Comparison of ENCODE assay signal across 8 mouse cellular contexts in the genomic region with DNA sequence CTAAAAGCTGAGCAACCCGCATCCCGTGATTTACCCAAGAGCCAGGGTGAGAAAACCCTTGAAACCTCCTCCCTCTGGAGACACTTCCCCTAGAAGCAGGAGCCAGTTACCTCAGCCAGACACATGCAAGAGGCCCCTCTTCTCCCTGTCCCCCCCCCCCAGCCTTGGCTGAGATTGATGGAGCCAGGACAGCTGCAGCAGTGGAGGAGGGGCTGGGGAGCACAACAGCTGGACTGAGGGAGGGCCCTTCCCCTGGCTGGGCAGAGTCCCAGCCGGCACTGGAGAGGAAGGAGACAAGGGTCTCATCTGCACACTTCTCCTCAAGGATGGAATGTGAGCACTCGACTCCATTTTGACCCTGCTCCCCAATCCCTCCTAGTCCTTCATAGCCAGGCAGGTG.
A peak's percentile ranks its signal among the peaks of the same experiment; 100 is the strongest.
DNase-seq lines count a peak whose midpoint lies in the region; ATAC-seq and TF ChIP-seq lines count a peak whose summit lies in the region.
"Had no signal": no experiment of that assay in that cellular context is flagged by ENCODE, and none has a peak within 500 bp of the region (broad histone marks: within the 10 kb centered on the region; RNA-seq: fewer than 3 reads in every experiment).

No protein-coding gene starts in this region.

- DNase-seq in kidney, postnatal 0 days (ENCODE audit: low spot score), result peak; percentile 66
- DNase-seq in kidney, adult 11 months, result no peak
- DNase-seq in embryonic facial prominence, embryonic 11.5 days (ENCODE audit: low spot score), result no peak
- DNase-seq in lung, postnatal 4 days, result peak; percentile 33 to 74
- no peak for DNase-seq in MN1 (ENCODE audit: low spot score)
- DNase-seq in left cerebral cortex, postnatal 36 days (ENCODE audit: low spot score in 2 of 2), result no peak
- DNase-seq: adrenal gland, postnatal 25 days had no signal

- intact Hi-C loops in left cerebral cortex, postnatal 36 days (cut with DNase I), result no loop called here

- no peak overlapping the region for H3K4me3 ChIP-seq in kidney, postnatal 0 days (replicated peaks; ENCODE audit: low read depth, low read length)
- no peak overlapping the region for H3K4me3 ChIP-seq in embryonic facial prominence, embryonic 11.5 days (ENCODE audit: low read depth, low read length)
- H3K4me3 ChIP-seq in heart, embryonic 12.5 days, result no peak overlapping the region

- H3K36me3 ChIP-seq in kidney, postnatal 0 days (ENCODE audit: insufficient read depth, low read length), result peaks cover 3% of the 10 kb centered on the region; the same call in 1 of the 2 replicates
- H3K36me3 ChIP-seq in embryonic facial prominence, embryonic 11.5 days (replicated peaks; ENCODE audit: control insufficient read depth, insufficient read depth, low read depth, low read length), result no peaks in the 10 kb centered on the region
- peaks cover 30% of the 10 kb centered on the region for H3K36me3 ChIP-seq in heart, embryonic 12.5 days

- peaks cover 20% of the 10 kb centered on the region; the same call in 1 of the 2 replicates for H3K4me1 ChIP-seq in kidney, postnatal 0 days (replicated peaks; ENCODE audit: insufficient read depth, low read length)
- no peaks in the 10 kb centered on the region; the same call in 1 of the 2 replicates for H3K4me1 ChIP-seq in embryonic facial prominence, embryonic 11.5 days (ENCODE audit: control insufficient read depth, insufficient read depth, low read length)
- H3K4me1 ChIP-seq in heart, embryonic 12.5 days (replicated peaks), result peaks cover 77% of the 10 kb centered on the region

- H3K9ac ChIP-seq in kidney, postnatal 0 days (ENCODE audit: low read depth, low read length), result no peak overlapping the region
- H3K9ac ChIP-seq in embryonic facial prominence, embryonic 11.5 days (replicated peaks; ENCODE audit: low read length), result no peak overlapping the region
- peak overlapping the region; percentile 41; the same call in 1 of the 2 replicates for H3K9ac ChIP-seq in heart, embryonic 12.5 days

- ATAC-seq in kidney, postnatal 0 days (replicated peaks; ENCODE audit: low FRiP score, low read depth), result peak; percentile 50
- peak; percentile 61; the same call in 1 of the 2 replicates for ATAC-seq in embryonic facial prominence, embryonic 11.5 days (replicated peaks; ENCODE audit: insufficient number of reproducible peaks, low FRiP score, low TSS enrichment, low read depth)
- no peak for ATAC-seq in heart, embryonic 12.5 days (ENCODE audit: insufficient number of reproducible peaks, low FRiP score)

- no peaks in the 10 kb centered on the region for H3K27me3 ChIP-seq in kidney, postnatal 0 days (ENCODE audit: insufficient read depth, low read length)
- no peaks in the 10 kb centered on the region for H3K27me3 ChIP-seq in embryonic facial prominence, embryonic 11.5 days (ENCODE audit: control insufficient read depth, insufficient read depth, low read length)
- H3K27me3 ChIP-seq in heart, embryonic 12.5 days (replicated peaks), result no peaks in the 10 kb centered on the region

- H3K9me3 ChIP-seq in kidney, postnatal 0 days (replicated peaks; ENCODE audit: low read length), result no peaks in the 10 kb centered on the region
- no peaks in the 10 kb centered on the region for H3K9me3 ChIP-seq in embryonic facial prominence, embryonic 11.5 days (replicated peaks; ENCODE audit: control insufficient read depth, low read length)
- no peaks in the 10 kb centered on the region for H3K9me3 ChIP-seq in heart, embryonic 12.5 days (replicated peaks)

- no peak overlapping the region for H3K4me2 ChIP-seq in kidney, postnatal 0 days (ENCODE audit: low read length)
- H3K4me2 ChIP-seq in embryonic facial prominence, embryonic 11.5 days (ENCODE audit: low read depth, low read length), result no peak overlapping the region
- H3K4me2 ChIP-seq in heart, embryonic 12.5 days, result no peak overlapping the region

- TF ChIP-seq CTCF in kidney, postnatal 0 days (IDR thresholded peaks at IDR 0.05; ENCODE audit: low read depth), result no peak

- no peak overlapping the region for H3K27ac ChIP-seq in kidney, postnatal 0 days
- H3K27ac ChIP-seq in embryonic facial prominence, embryonic 11.5 days (replicated peaks; ENCODE audit: low read depth, low read length), result no peak overlapping the region
- H3K27ac ChIP-seq in heart, embryonic 12.5 days (ENCODE audit: poor library complexity, severe bottlenecking), result peak overlapping the region; percentile 87; the same call in 1 of the 2 replicates

- WGBS in kidney, postnatal 0 days, result 35% methylated on average over 4 of the region's 4 CpGs
- WGBS in embryonic facial prominence, embryonic 11.5 days, result 42% methylated on average over 4 of the region's 4 CpGs
- 17% methylated on average over 4 of the region's 4 CpGs for WGBS in heart, embryonic 12.5 days

Comparison
In these comparisons a context has a peak if more than half of its experiments do, and no peak if none do; other contexts are left out.
1. DNase-seq: peak in kidney, postnatal 0 days (single experiment) and lung, postnatal 4 days (2 of 2); none in kidney, adult 11 months (single experiment), embryonic facial prominence, embryonic 11.5 days (single experiment), MN1 (single experiment) and left cerebral cortex, postnatal 36 days (0 of 2).